Mouse (Mus musculus) liver, embryonic 14.5 days (tissue): Measurements from ENCODE around the gene Ppp1r12b. TPM values are rescaled to one million over a fixed set of nuclear protein-coding genes. Genes with fewer than 3 reads are reported as not detected.

Experiments
- ATAC-seq: fragments of 200-750 bp; cut with Nextera tagmentation; 2 replicates; pipeline ENCODE4 v1.8.0; 2017; ENCODE audit warnings: moderate number of reproducible peaks, mild to moderate bottlenecking, moderate library complexity; ENCODE audit not compliant: insufficient read depth
- DNase-seq, 3 experiments: peaks; one replicate each; pipeline ENCODE4 v3.0.0-alpha.2; 2012 to 2013; ENCODE audit warnings: low read depth in 3 of 3, low spot score in 3 of 3
- H3K27ac ChIP-seq: fragments of 300-500 bp; sonication (generic); 2 replicates; pipeline ENCODE4 v1.5.1; 2014; ENCODE audit warnings: moderate library complexity, mild to moderate bottlenecking, control low read depth, inconsistent platforms
- H3K27me3 ChIP-seq: fragments of 300-500 bp; sonication (generic); 2 replicates; pipeline ENCODE4 v1.6.1; 2014; ENCODE audit warnings: mild to moderate bottlenecking, low read length, moderate library complexity; ENCODE audit not compliant: control insufficient read depth, insufficient read depth
- H3K36me3 ChIP-seq: fragments of 300-500 bp; sonication (generic); replicated peaks from 2 replicates; pipeline ENCODE4 v1.6.1; 2014; ENCODE audit warnings: low read depth; ENCODE audit not compliant: control insufficient read depth, insufficient read depth
- H3K4me1 ChIP-seq, 2 experiments: fragments of 200-500 bp in 1 of 2; fragments of 300-500 bp in 1 of 2; sonication (generic) in 1 of 2; replicated peaks; 2 replicates each; pipeline ENCODE4 v1.6.1; 2012 to 2014; ENCODE audit warnings: antibody characterized with exemption in 1 of 2, inconsistent platforms in 1 of 2, low read length in 1 of 2; ENCODE audit not compliant: control insufficient read depth in 2 of 2, insufficient read depth in 2 of 2
- H3K4me2 ChIP-seq: fragments of 300-500 bp; sonication (generic); 2 replicates; pipeline ENCODE4 v1.6.1; 2014; ENCODE audit warnings: low read depth, mild to moderate bottlenecking, control low read depth, moderate library complexity
- H3K4me3 ChIP-seq, 2 experiments: fragments of 200-500 bp in 1 of 2; fragments of 300-500 bp in 1 of 2; sonication (generic) in 1 of 2; 2 replicates each; pipeline ENCODE4 v1.5.1; 2012 to 2014; ENCODE audit warnings: low read depth in 2 of 2, low read length in 2 of 2, mild to moderate bottlenecking in 2 of 2, control low read depth in 1 of 2, inconsistent platforms in 1 of 2, moderate library complexity in 1 of 2; ENCODE audit not compliant: insufficient read depth in 1 of 2
- H3K9ac ChIP-seq: fragments of 300-500 bp; sonication (generic); replicated peaks from 2 replicates; pipeline ENCODE4 v1.6.1; 2014; ENCODE audit warnings: mild to moderate bottlenecking, control low read depth, moderate library complexity
- H3K9me3 ChIP-seq: fragments of 300-500 bp; sonication (generic); 2 replicates; pipeline ENCODE4 v1.6.1; 2016; ENCODE audit warnings: low read length, mixed read lengths; ENCODE audit not compliant: control insufficient read depth
- CTCF ChIP-seq: IDR thresholded peaks from 2 replicates; pipeline ENCODE4 v1.5.1; 2016; ENCODE audit warnings: antibody characterized with exemption, low read depth, control low read depth
- EP300 ChIP-seq: IDR thresholded peaks from 2 replicates; pipeline ENCODE4 v1.6.1; 2016; ENCODE audit warnings: antibody characterized with exemption, low read depth
- WGBS: fragments of 180-500 bp; shearing (Covaris S2); extraction: QIAGEN DNeasy Blood & Tissue Kit; methylation state at CpG from one replicate; pipeline ENCODE4 v1.1.7; 2014; ENCODE audit not compliant: insufficient replicate concordance; 5-methylcytosine and 5-hydroxymethylcytosine counted together
- polyA plus RNA-seq, 2 experiments: library from polyadenylated mRNA; depleted of rRNA in 1 of 2; stranded (reverse) in 1 of 2; unstranded in 1 of 2; fragments of >200 nt; fragmentation: Nextera tagmentation in 1 of 2; extraction: Ambion mirVana in 1 of 2; gene quantifications; 2 replicates each; pipeline versions ENCODE4 v1.2.1 to v1.2.3; 2012 to 2014

Gene Ppp1r12b
- polyA plus RNA-seq, 2 experiments = 1.6 to 1.7 TPM

GRCm38 (mm10) chr1:134947590-134947989 is 8.2 kb downstream of the Ppp1r12b start:
- no peak overlapping the region for H3K4me2 ChIP-seq
- H3K4me1 ChIP-seq = no peaks in the 10 kb centered on the region
- TF ChIP-seq EP300 = no peak
- no peak for TF ChIP-seq CTCF
- no peaks in the 10 kb centered on the region for H3K27me3 ChIP-seq
- no peaks in the 10 kb centered on the region for H3K36me3 ChIP-seq
- ATAC-seq (no peak), DNase-seq (no peak)
- no peak overlapping the region for H3K9ac ChIP-seq
- H3K4me3 ChIP-seq = no peak overlapping the region
- no peak overlapping the region for H3K27ac ChIP-seq
- 86% methylated on average over 7 of the region's 7 CpGs for WGBS
- H3K9me3 ChIP-seq = no peaks in the 10 kb centered on the region

GRCm38 (mm10) chr1:134942898-134943297 is 12.8 kb downstream of the Ppp1r12b start:
- DNase-seq (no peak), ATAC-seq (no peak)
- Histone ChIP-seq H3K4me2 (no peak overlapping the region), H3K9ac (no peak overlapping the region), H3K27ac (no peak overlapping the region), H3K4me3 (no peak overlapping the region), H3K4me1 (peaks cover 4 to 12% of the 10 kb centered on the region in 2 experiments), H3K36me3 (no peaks in the 10 kb centered on the region), H3K27me3 (no peaks in the 10 kb centered on the region), H3K9me3 (no peaks in the 10 kb centered on the region)
- WGBS = 73% methylated on average over 2 of the region's 2 CpGs
- TF ChIP-seq CTCF (no peak), EP300 (no peak)

- 68% methylated on average over 4 of the region's 4 CpGs for WGBS
- Histone ChIP-seq H3K4me2 (no peak overlapping the region), H3K36me3 (no peaks in the 10 kb centered on the region), H3K27me3 (no peaks in the 10 kb centered on the region), H3K9me3 (no peaks in the 10 kb centered on the region), H3K4me3 (no peak overlapping the region), H3K4me1 (peaks cover 4 to 12% of the 10 kb centered on the region in 2 experiments), H3K9ac (no peak overlapping the region), H3K27ac (no peak overlapping the region)
- DNase-seq = no peak
- no peak for ATAC-seq
- no peak for TF ChIP-seq CTCF
- TF ChIP-seq EP300 = no peak
These were observed 14.9 kb downstream of the Ppp1r12b start for GRCm38 (mm10) chr1:134940863-134941262.

GRCm38 (mm10) chr1:134938233-134938632 is 17.5 kb downstream of the Ppp1r12b start:
- Histone ChIP-seq H3K36me3 (no peaks in the 10 kb centered on the region), H3K9me3 (no peaks in the 10 kb centered on the region), H3K9ac (no peak overlapping the region), H3K4me1 (peaks cover 4 to 12% of the 10 kb centered on the region in 2 experiments), H3K4me2 (no peak overlapping the region), H3K27ac (no peak overlapping the region), H3K27me3 (no peaks in the 10 kb centered on the region), H3K4me3 (no peak overlapping the region)
- no peak for DNase-seq
- TF ChIP-seq EP300 (no peak), CTCF (no peak)
- 56% methylated on average over 1 of the region's 1 CpGs for WGBS
- no peak for ATAC-seq

GRCm38 (mm10) chr1:134936335-134936734 is 19.4 kb downstream of the Ppp1r12b start:
- TF ChIP-seq EP300 (no peak), CTCF (no peak)
- WGBS = 69% methylated on average over 6 of the region's 6 CpGs
- Histone ChIP-seq H3K9ac (no peak overlapping the region), H3K36me3 (no peaks in the 10 kb centered on the region), H3K4me2 (no peak overlapping the region), H3K4me1 (peaks cover 4 to 12% of the 10 kb centered on the region in 2 experiments), H3K27ac (no peak overlapping the region), H3K4me3 (no peak overlapping the region), H3K27me3 (no peaks in the 10 kb centered on the region), H3K9me3 (no peaks in the 10 kb centered on the region)
- ATAC-seq = no peak
- no peak for DNase-seq
